Mouse (Mus musculus) spleen, postnatal 36 days (tissue): Measurements from ENCODE around the gene Kctd17.

ENCODE experiments used
- DNase-seq, 2 experiments: peaks; one replicate each; pipeline ENCODE4 v3.0.0; 2022; ENCODE audit warnings: low spot score in 2 of 2, mixed read lengths in 1 of 2

Gene Kctd17

DNA sequence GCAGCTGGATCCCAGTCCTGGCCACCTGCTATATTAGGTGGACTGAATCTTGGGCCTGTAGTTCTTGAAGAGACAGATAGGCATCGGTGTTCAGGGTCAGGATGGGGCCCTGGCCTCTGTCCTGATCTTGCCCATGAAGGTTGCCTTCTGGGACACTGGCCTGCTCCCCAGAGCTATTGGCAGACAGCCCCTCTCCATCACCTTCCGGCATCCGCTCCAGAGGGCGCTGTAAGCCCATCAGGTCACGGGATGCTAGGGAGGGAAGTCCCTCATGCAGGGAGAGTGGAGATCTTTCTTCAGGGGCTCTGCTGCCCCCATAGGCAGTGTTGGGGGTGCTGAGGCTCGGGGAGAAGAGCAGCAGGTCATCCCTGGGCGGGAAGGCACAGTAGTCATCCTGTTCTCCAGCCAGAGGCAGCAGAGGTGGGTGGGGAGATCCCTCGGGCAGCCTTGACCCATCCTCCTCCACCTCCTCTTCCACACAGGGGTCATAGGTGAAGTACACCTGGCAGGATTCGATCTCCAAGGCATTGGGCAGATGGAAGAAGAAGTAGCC, 53.2 kb downstream of the Kctd17 start:
- DNase-seq: no peak

- no peak for DNase-seq
Observed at GRCm38 (mm10) chr15:78482518-78482917, 54.2 kb downstream of the Kctd17 start.

DNA sequence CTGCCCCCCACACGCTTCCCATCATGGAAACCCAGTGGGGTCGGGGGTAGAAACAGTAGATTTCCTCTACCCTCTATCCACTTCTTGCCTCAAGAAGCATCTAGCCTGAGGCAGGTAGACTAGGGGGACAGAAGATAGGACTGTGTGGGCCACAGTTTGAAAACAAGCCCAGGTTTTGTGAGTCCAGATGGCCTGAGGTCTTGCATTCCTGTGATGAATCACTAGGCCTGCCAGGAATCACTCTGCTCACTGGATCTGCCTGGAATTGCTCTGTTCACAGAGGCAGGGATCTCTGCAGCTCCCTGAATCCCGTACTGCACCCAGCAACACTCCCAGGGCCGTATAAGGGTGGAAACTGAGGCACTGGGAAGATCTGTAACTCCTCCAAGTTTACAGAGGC, 54.9 kb downstream of the Kctd17 start:
- DNase-seq: no peak

DNA sequence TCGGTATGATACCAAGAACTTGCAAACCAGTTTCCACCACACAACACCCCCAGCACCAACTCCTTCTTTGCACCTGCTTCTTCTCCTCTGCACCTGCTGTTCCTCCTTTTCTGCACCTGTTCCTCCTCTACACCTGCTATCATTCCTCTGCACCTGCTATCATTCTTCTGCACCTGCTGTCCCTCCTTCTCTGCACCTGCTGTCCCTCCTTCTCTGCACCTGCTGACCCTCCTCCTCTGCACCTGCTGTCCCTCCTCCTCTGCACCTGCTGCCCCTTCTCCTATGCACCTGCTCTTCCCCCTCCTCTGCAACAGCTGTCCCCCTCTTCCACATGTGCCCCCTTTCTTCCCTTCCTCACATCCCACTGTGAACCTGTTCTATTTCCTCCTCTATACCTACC, 58.2 kb downstream of the Kctd17 start:
- DNase-seq: no peak

GRCm38 (mm10) chr15:78487066-78487465, 58.7 kb downstream of the Kctd17 start:
- no peak for DNase-seq
